Mouse (Mus musculus) kidney, adult 2 months (tissue): ENCODE results near the gene Mettl23.

ENCODE experiments used
- CTCF ChIP-seq: fragments of 200-500 bp; conservative IDR thresholded peaks from 2 replicates; pipeline ENCODE4 v1.5.1; 2011; ENCODE audit warnings: low read depth, mild to moderate bottlenecking, control low read depth, low read length, moderate library complexity, mixed read lengths; ENCODE audit not compliant: insufficient read depth, insufficient read length
- POLR2A ChIP-seq: fragments of 200-500 bp; IDR thresholded peaks from one replicate; pipeline ENCODE4 v1.6.1; 2011; ENCODE audit warnings: low read depth, low read length, control low read depth

- TF ChIP-seq CTCF, result no peak
- TF ChIP-seq POLR2A, result no peak
Observed at GRCm38 (mm10) chr11:116817567-116817966, 25.5 kb upstream of the Mettl23 start.
